Mouse (Mus musculus): ENCODE data around the gene Ptpre.

DNA sequence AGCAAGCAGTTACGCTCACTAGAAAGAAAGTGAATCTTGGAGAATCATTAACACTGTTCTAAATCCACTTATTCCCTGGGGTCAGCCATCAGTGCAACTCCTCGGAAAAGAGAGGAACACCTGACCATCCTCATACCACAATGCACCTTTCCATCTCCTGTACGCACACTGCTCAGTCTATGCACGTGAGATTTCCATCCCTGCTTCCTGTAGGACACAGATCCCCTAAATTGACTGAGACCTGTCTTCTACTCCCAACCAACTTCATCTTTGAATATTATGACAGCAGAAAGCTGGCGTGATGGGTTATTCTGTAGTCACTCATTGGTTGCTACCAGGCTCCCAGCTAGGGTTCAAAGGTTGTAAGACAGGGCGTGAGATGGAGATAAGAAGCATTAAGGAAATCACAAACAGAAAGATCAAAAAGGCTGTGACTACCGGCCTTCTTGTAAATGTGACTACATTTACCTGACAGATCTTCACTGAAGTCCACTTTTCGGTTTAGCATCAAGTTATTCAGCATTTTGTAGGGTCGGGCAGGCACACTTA, 166.4 kb downstream of the Ptpre start:
- TF ChIP-seq POLR2A (IDR thresholded peaks at IDR 0.05; ENCODE audit: borderline replicate concordance, extremely low read depth, insufficient read depth, insufficient read length, poor library complexity, severe bottlenecking) (no peak), CTCF (IDR thresholded peaks at IDR 0.05; ENCODE audit: borderline replicate concordance, extremely low read depth, insufficient read depth, insufficient read length) (no peak)

All from brain, embryonic 14.5 days (tissue).